Mouse (Mus musculus): ENCODE data around the gene Tbl1xr1. TPM values are rescaled to one million over a fixed set of nuclear protein-coding genes. Genes with fewer than 3 reads are reported as not detected.

The Tbl1xr1 gene
- polyA plus RNA-seq, 1 experiment from 2014 or later: 35.8 TPM

DNA sequence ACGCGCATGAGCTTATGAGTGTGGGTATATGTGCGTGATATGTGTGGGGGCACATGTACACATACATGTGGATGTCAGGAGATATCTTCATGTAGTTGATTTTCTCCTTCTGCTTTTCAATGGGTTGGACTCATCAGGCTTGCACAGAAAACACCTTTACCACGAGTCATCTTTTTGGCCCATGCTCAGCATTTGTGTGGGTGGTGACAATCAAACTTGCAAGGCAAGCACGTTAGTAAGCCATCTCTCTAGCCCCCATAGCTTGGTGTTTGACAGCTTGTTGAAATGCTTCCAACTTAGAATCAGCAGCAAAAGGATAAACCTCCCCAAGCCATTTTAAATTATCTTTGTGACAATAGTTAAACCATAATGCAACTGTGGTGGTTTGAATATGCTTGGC, 7.8 kb upstream of the Tbl1xr1 start:
- Histone ChIP-seq H3K4me1 (replicated peaks; ENCODE audit: control insufficient read depth, insufficient read depth, low read length) (no peaks in the 10 kb centered on the region), H3K4me2 (replicated peaks; ENCODE audit: low read depth, low read length) (no peak overlapping the region), H3K9me3 (ENCODE audit: control insufficient read depth, low read length) (no peaks in the 10 kb centered on the region), H3K27ac (ENCODE audit: low read depth, low read length) (no peak overlapping the region), H3K27me3 (ENCODE audit: control insufficient read depth, insufficient read depth, low read length) (no peaks in the 10 kb centered on the region), H3K9ac (ENCODE audit: low read depth, low read length) (no peak overlapping the region), H3K36me3 (ENCODE audit: control insufficient read depth, insufficient read depth, low read length) (no peaks in the 10 kb centered on the region), H3K4me3 (ENCODE audit: low read depth, low read length) (no peak overlapping the region)
- ATAC-seq (ENCODE audit: low FRiP score) (no peak), DNase-seq (ENCODE audit: low spot score) (no peak)
- WGBS: 91% methylated on average over 5 of the region's 5 CpGs

- no peak overlapping the region for H3K4me3 ChIP-seq (ENCODE audit: low read depth, low read length)
- ATAC-seq (ENCODE audit: low FRiP score): no peak
Measured at GRCm38 (mm10) chr3:22073916-22074315, 2.5 kb upstream of the Tbl1xr1 start.

DNA sequence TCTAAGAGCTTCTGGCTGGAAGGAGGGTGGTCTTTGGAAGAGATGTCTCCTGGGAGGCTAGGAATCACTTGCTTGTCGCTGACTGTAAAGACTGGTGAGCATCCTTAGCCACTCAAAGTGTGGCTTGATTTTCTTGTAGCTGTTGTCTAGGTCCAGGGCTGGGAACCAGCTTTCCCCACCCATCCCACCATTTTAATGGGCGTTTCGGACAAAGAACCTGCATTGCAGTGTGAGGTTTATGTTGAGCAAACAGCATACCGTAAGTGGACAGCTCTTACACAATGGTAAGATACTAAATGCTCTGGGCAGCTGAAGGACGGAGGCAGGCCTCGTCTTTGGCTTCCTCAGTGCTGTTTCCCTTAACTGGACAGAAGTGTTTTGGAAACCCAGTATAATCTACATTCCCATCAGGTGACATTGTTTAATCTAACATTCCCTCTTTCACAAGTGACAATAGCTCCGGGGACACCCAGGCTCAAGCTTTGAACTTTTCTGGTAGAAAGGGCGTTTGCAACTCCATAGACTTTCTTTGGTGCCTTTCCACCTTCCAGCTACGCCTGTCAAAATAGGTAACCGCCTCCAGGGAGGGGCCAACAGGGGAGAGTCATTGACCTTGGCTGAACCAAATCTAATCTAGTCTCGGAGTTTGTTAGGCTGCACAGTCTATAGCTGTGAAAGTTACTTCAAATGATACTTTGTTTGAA, 1.7 kb upstream of the Tbl1xr1 start:
- ATAC-seq (ENCODE audit: low FRiP score) (no peak), DNase-seq (ENCODE audit: low spot score) (peak; percentile 46)
- Histone ChIP-seq H3K36me3 (ENCODE audit: control insufficient read depth, insufficient read depth, low read length) (no peaks in the 10 kb centered on the region), H3K4me3 (ENCODE audit: low read depth, low read length) (peak overlapping the region; percentile 94), H3K27me3 (ENCODE audit: control insufficient read depth, insufficient read depth, low read length) (no peaks in the 10 kb centered on the region), H3K27ac (ENCODE audit: low read depth, low read length) (no peak overlapping the region), H3K4me2 (replicated peaks; ENCODE audit: low read depth, low read length) (peak overlapping the region; percentile 76), H3K9me3 (ENCODE audit: control insufficient read depth, low read length) (no peaks in the 10 kb centered on the region), H3K9ac (ENCODE audit: low read depth, low read length) (no peak overlapping the region; the same call in 1 of the 2 replicates), H3K4me1 (replicated peaks; ENCODE audit: control insufficient read depth, insufficient read depth, low read length) (no peaks in the 10 kb centered on the region; the same call in 1 of the 2 replicates)
- WGBS: 20% methylated on average over 11 of the region's 11 CpGs

More at GRCm38 (mm10) chr3:22073916-22074315, 2.5 kb upstream of the Tbl1xr1 start:
- DNase-seq (ENCODE audit: low spot score): no peak
- Histone ChIP-seq H3K9ac (ENCODE audit: low read depth, low read length) (no peak overlapping the region), H3K4me2 (replicated peaks; ENCODE audit: low read depth, low read length) (no peak overlapping the region), H3K36me3 (ENCODE audit: control insufficient read depth, insufficient read depth, low read length) (no peaks in the 10 kb centered on the region), H3K9me3 (ENCODE audit: control insufficient read depth, low read length) (no peaks in the 10 kb centered on the region), H3K4me1 (replicated peaks; ENCODE audit: control insufficient read depth, insufficient read depth, low read length) (no peaks in the 10 kb centered on the region; the same call in 1 of the 2 replicates), H3K27ac (ENCODE audit: low read depth, low read length) (no peak overlapping the region), H3K27me3 (ENCODE audit: control insufficient read depth, insufficient read depth, low read length) (no peaks in the 10 kb centered on the region)
- 60% methylated on average over 1 of the region's 1 CpGs for WGBS

DNA sequence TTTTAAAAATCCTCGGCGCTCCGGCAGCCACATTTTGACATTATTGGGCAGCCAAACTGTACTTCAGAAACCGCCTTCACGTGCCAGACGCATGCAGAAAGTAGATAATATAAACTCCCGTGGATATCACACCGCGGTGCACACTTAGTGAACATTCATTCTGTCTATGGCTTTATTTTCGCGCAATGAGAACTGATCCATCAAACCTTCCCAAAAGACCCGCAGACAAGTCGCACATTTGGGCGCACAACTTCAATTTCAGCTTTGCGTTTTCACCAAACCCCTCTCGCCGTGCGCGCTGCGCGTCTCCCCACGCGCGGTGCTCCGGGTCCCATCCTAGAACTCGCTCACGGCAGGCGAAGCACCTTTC, 950 bp upstream of the Tbl1xr1 start:
- Histone ChIP-seq H3K36me3 (ENCODE audit: control insufficient read depth, insufficient read depth, low read length) (no peaks in the 10 kb centered on the region), H3K4me3 (ENCODE audit: low read depth, low read length) (peak overlapping the region; percentile 94), H3K9ac (ENCODE audit: low read depth, low read length) (peak overlapping the region; percentile 80), H3K9me3 (ENCODE audit: control insufficient read depth, low read length) (no peaks in the 10 kb centered on the region), H3K4me1 (replicated peaks; ENCODE audit: control insufficient read depth, insufficient read depth, low read length) (no peaks in the 10 kb centered on the region; the same call in 1 of the 2 replicates), H3K27ac (ENCODE audit: low read depth, low read length) (peak overlapping the region; percentile 99), H3K4me2 (replicated peaks; ENCODE audit: low read depth, low read length) (peak overlapping the region; percentile 76), H3K27me3 (ENCODE audit: control insufficient read depth, insufficient read depth, low read length) (no peaks in the 10 kb centered on the region)
- ATAC-seq (ENCODE audit: low FRiP score): no peak
- WGBS: under 1% methylated on average over 28 of the region's 28 CpGs
- DNase-seq (ENCODE audit: low spot score): no peak

- ATAC-seq (ENCODE audit: low FRiP score): peak; percentile 90
- WGBS: under 1% methylated on average over 52 of the region's 70 CpGs
- Histone ChIP-seq H3K9me3 (ENCODE audit: control insufficient read depth, low read length) (no peaks in the 10 kb centered on the region), H3K36me3 (ENCODE audit: control insufficient read depth, insufficient read depth, low read length) (no peaks in the 10 kb centered on the region), H3K27me3 (ENCODE audit: control insufficient read depth, insufficient read depth, low read length) (no peaks in the 10 kb centered on the region), H3K4me1 (replicated peaks; ENCODE audit: control insufficient read depth, insufficient read depth, low read length) (no peaks in the 10 kb centered on the region; the same call in 1 of the 2 replicates), H3K4me2 (replicated peaks; ENCODE audit: low read depth, low read length) (peak overlapping the region; percentile 76), H3K27ac (ENCODE audit: low read depth, low read length) (peak overlapping the region; percentile 99), H3K4me3 (ENCODE audit: low read depth, low read length) (peak overlapping the region; percentile 94), H3K9ac (ENCODE audit: low read depth, low read length) (peak overlapping the region; percentile 80)
- peak; percentile 96 for DNase-seq (ENCODE audit: low spot score)
Measured at GRCm38 (mm10) chr3:22075887-22076560, 428 bp upstream of the Tbl1xr1 start.

GRCm38 (mm10) chr3:22076936-22077656, 644 bp downstream of the Tbl1xr1 start:
- 0% methylated on average over 19 of the region's 64 CpGs for WGBS

DNA sequence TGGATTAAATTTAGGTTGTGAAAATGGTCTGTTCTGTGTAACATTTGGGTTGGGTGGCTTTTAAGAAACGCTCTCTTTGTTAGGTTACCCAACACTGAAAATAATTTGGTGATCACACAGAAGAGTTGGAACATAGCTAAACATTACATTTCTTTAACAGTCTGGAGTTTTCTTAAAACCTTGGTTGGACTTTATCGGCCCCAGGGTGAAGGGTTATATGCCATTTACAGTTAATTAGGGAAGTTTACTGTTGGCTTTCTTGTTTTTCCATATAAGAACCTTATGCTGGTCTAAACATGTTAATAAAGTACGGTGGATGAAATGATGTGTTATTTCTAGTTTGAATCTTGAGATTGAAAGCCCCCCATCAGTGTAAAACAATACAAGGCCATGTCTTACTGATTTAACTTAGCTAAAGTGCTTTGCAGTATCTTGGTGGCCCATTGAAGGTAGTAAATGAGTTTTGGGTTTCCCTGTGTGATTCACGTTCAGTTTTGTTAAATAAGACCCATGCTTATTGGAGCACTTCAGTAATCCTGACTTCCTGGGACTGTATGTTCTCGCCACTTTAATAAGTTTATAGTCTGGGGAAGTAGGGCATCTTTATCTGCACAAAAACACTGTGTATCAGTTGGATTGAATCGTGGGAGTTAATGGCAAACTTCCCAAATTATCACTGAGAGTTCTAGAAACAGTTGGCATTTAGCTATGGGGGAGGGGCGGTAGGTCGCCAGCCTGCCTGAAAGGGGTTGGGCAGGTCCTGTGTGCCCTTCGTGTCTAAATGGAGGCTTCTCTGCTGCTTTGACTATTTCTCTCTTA, 1.4 kb downstream of the Tbl1xr1 start:
- Histone ChIP-seq H3K9ac (ENCODE audit: low read depth, low read length) (peak overlapping the region; percentile 94), H3K4me3 (ENCODE audit: low read depth, low read length) (peak overlapping the region; percentile 94), H3K9me3 (ENCODE audit: control insufficient read depth, low read length) (no peaks in the 10 kb centered on the region), H3K4me1 (replicated peaks; ENCODE audit: control insufficient read depth, insufficient read depth, low read length) (no peaks in the 10 kb centered on the region; the same call in 1 of the 2 replicates), H3K27me3 (ENCODE audit: control insufficient read depth, insufficient read depth, low read length) (no peaks in the 10 kb centered on the region), H3K4me2 (replicated peaks; ENCODE audit: low read depth, low read length) (peak overlapping the region; percentile 37), H3K27ac (ENCODE audit: low read depth, low read length) (no peak overlapping the region; the same call in 1 of the 2 replicates), H3K36me3 (ENCODE audit: control insufficient read depth, insufficient read depth, low read length) (no peaks in the 10 kb centered on the region)
- 7% methylated on average over 9 of the region's 9 CpGs for WGBS
- ATAC-seq (ENCODE audit: low FRiP score): no peak
- DNase-seq (ENCODE audit: low spot score): peak; percentile 50

More at GRCm38 (mm10) chr3:22076936-22077656, 644 bp downstream of the Tbl1xr1 start:
- H3K27ac ChIP-seq (ENCODE audit: low read depth, low read length): peak overlapping the region; percentile 99
- H3K27me3 ChIP-seq (ENCODE audit: control insufficient read depth, insufficient read depth, low read length): no peaks in the 10 kb centered on the region
- H3K9me3 ChIP-seq (ENCODE audit: control insufficient read depth, low read length): no peaks in the 10 kb centered on the region
- ATAC-seq (ENCODE audit: low FRiP score) (peak; percentile 75), DNase-seq (ENCODE audit: low spot score) (no peak)
- H3K9ac ChIP-seq (ENCODE audit: low read depth, low read length): peak overlapping the region; percentile 94
- no peaks in the 10 kb centered on the region; the same call in 1 of the 2 replicates for H3K4me1 ChIP-seq (replicated peaks; ENCODE audit: control insufficient read depth, insufficient read depth, low read length)
- peak overlapping the region; percentile 94 for H3K4me3 ChIP-seq (ENCODE audit: low read depth, low read length)
- H3K36me3 ChIP-seq (ENCODE audit: control insufficient read depth, insufficient read depth, low read length): no peaks in the 10 kb centered on the region
- H3K4me2 ChIP-seq (replicated peaks; ENCODE audit: low read depth, low read length): peak overlapping the region; percentile 37

GRCm38 (mm10) chr3:22078529-22078928, 2.1 kb downstream of the Tbl1xr1 start:
- peak overlapping the region; percentile 27; the same call in 1 of the 2 replicates for H3K9ac ChIP-seq (ENCODE audit: low read depth, low read length)
- no peaks in the 10 kb centered on the region for H3K36me3 ChIP-seq (ENCODE audit: control insufficient read depth, insufficient read depth, low read length)
- peak overlapping the region; percentile 94 for H3K4me3 ChIP-seq (ENCODE audit: low read depth, low read length)
- no peak for DNase-seq (ENCODE audit: low spot score)
- no peak for ATAC-seq (ENCODE audit: low FRiP score)
- peak overlapping the region; percentile 37 for H3K4me2 ChIP-seq (replicated peaks; ENCODE audit: low read depth, low read length)
- no peaks in the 10 kb centered on the region; the same call in 1 of the 2 replicates for H3K4me1 ChIP-seq (replicated peaks; ENCODE audit: control insufficient read depth, insufficient read depth, low read length)
- no peaks in the 10 kb centered on the region for H3K9me3 ChIP-seq (ENCODE audit: control insufficient read depth, low read length)
- no peak overlapping the region for H3K27ac ChIP-seq (ENCODE audit: low read depth, low read length)
- H3K27me3 ChIP-seq (ENCODE audit: control insufficient read depth, insufficient read depth, low read length): no peaks in the 10 kb centered on the region
- WGBS: 58% methylated on average over 3 of the region's 3 CpGs
